Mouse (Mus musculus) left cerebral cortex, adult 2 months (tissue): ENCODE results near the gene Dph6. TPM values are rescaled to one million over a fixed set of nuclear protein-coding genes. Genes with fewer than 3 reads are reported as not detected.
"Not testable (repeated sequence)": the region's sequence is repeated elsewhere in the genome, so short reads cannot be mapped to it uniquely, and the experiment has no call there.

Experiments
- DNase-seq, 2 experiments: peaks; one replicate each; pipeline ENCODE4 v3.0.0; 2021 to 2022; ENCODE audit warnings: low spot score in 2 of 2, mixed read lengths in 1 of 2; ENCODE audit errors: extremely low spot score in 1 of 2
- H3K27ac ChIP-seq: fragments of 200-600 bp; 2 replicates; pipeline ENCODE4 v1.8.1; 2022
- H3K4me3 ChIP-seq: fragments of 200-600 bp; 2 replicates; pipeline ENCODE4 v1.8.1; 2022
- CTCF ChIP-seq: fragments of 200-600 bp; IDR thresholded peaks from 2 replicates; pipeline ENCODE4 v1.8.1; 2022; ENCODE audit warnings: antibody characterized with exemption, mild to moderate bottlenecking, moderate library complexity
- intact Hi-C: fragments of 180-260 bp; cut with DNase I; formaldehyde crosslinking; loops from one replicate; pipeline ENCODE4 v1.15.1; 2025
- total RNA-seq, 2 experiments: library from RNA; stranded (reverse); gene quantifications; 2 replicates each; pipeline ENCODE4 v1.2.3; 2021

The Dph6 gene
- total RNA-seq, 2 experiments from 2014 or later = 14.0 to 15.8 TPM

- intact Hi-C loops = loop anchor here (5.0 to 10.0 kb wide), 4 partner anchors 882 to 1485 kb away; no protein-coding TSS in a partner anchor
- Histone ChIP-seq H3K4me3 (peak overlapping the region; percentile 13; the same call in 1 of the 2 replicates), H3K27ac (no peak overlapping the region)
- TF ChIP-seq CTCF = no peak
- no peak for DNase-seq
Measured at GRCm38 (mm10) chr2:114622550-114622939, 32.2 kb downstream of the Dph6 start.

GRCm38 (mm10) chr2:114621781-114622549 is 32.8 kb downstream of the Dph6 start:
- no peak overlapping the region for H3K27ac ChIP-seq
- intact Hi-C loops = loop anchor here (5.0 to 10.0 kb wide), 4 partner anchors 883 to 1485 kb away; no protein-coding TSS in a partner anchor
- peak; percentile 57 for TF ChIP-seq CTCF
- H3K4me3 ChIP-seq = peak overlapping the region; percentile 13; the same call in 1 of the 2 replicates
- DNase-seq = peak in 1 of 2 experiments; percentile 24

GRCm38 (mm10) chr2:114611576-114611975 is 43.2 kb downstream of the Dph6 start:
- intact Hi-C loops = loop anchor here (10.0 kb wide), 1 partner anchor 347 kb away; no protein-coding TSS in a partner anchor
- Histone ChIP-seq H3K27ac (no peak overlapping the region), H3K4me3 (no peak overlapping the region)
- DNase-seq = no peak
- TF ChIP-seq CTCF = no peak

- no peak for TF ChIP-seq CTCF
- intact Hi-C loops = loop anchor here (10.0 kb wide), 1 partner anchor 345 kb away; no protein-coding TSS in a partner anchor
- Histone ChIP-seq H3K4me3 (no peak overlapping the region), H3K27ac (no peak overlapping the region)
- no peak for DNase-seq
Measured at GRCm38 (mm10) chr2:114610110-114610509, 44.7 kb downstream of the Dph6 start.

- intact Hi-C loops, DNase-seq, H3K27ac ChIP-seq, H3K4me3 ChIP-seq: not testable (repeated sequence)
Measured at GRCm38 (mm10) chr2:114605202-114605601, 49.6 kb downstream of the Dph6 start.

GRCm38 (mm10) chr2:114601174-114601573 is 53.6 kb downstream of the Dph6 start:
- no peak for DNase-seq
- intact Hi-C loops = no loop called here
- Histone ChIP-seq H3K4me3 (no peak overlapping the region), H3K27ac (no peak overlapping the region)
- no peak for TF ChIP-seq CTCF

- Histone ChIP-seq H3K4me3 (no peak overlapping the region), H3K27ac (no peak overlapping the region)
- no peak for TF ChIP-seq CTCF
- no peak for DNase-seq
- intact Hi-C loops = no loop called here
Measured at GRCm38 (mm10) chr2:114599793-114600192, 55.0 kb downstream of the Dph6 start.

GRCm38 (mm10) chr2:114593393-114593792 is 61.4 kb downstream of the Dph6 start:
- no peak overlapping the region for H3K4me3 ChIP-seq
- no peak overlapping the region for H3K27ac ChIP-seq
- no peak for TF ChIP-seq CTCF
- intact Hi-C loops = no loop called here
- DNase-seq = no peak

GRCm38 (mm10) chr2:114580714-114581113 is 74.0 kb downstream of the Dph6 start:
- no peak overlapping the region for H3K27ac ChIP-seq
- TF ChIP-seq CTCF = no peak
- H3K4me3 ChIP-seq = no peak overlapping the region
- intact Hi-C loops = no loop called here
- no peak for DNase-seq

- Histone ChIP-seq H3K27ac (no peak overlapping the region), H3K4me3 (no peak overlapping the region)
- intact Hi-C loops = no loop called here
- DNase-seq = no peak
- TF ChIP-seq CTCF = no peak
Measured at GRCm38 (mm10) chr2:114543000-114543622, 111.7 kb downstream of the Dph6 start.

GRCm38 (mm10) chr2:114542325-114542724 is 112.4 kb downstream of the Dph6 start:
- no peak for TF ChIP-seq CTCF
- Histone ChIP-seq H3K27ac (no peak overlapping the region), H3K4me3 (no peak overlapping the region)
- no peak for DNase-seq
- intact Hi-C loops = no loop called here

GRCm38 (mm10) chr2:114540416-114540815 is 114.3 kb downstream of the Dph6 start:
- TF ChIP-seq CTCF = no peak
- no peak for DNase-seq
- intact Hi-C loops = no loop called here

More at GRCm38 (mm10) chr2:114540416-114540815, 114.3 kb downstream of the Dph6 start:
- Histone ChIP-seq H3K27ac (no peak overlapping the region), H3K4me3 (no peak overlapping the region)
